Mouse (Mus musculus): ENCODE measurements around the gene Ttll3.

Ttll3 gene

GRCm38 (mm10) chr6:113377496-113378385, 11.3 kb upstream of the Ttll3 start, which contains the start of the genes Tada3 and Arpc4:
Gene Tada3, minus strand, starts transcription at chr6:113377883.
Gene Arpc4, plus strand, starts transcription at chr6:113378115.
- peak; percentile 95 for DNase-seq (ENCODE audit: low read depth, low spot score)

- DNase-seq (ENCODE audit: low read depth, low spot score): no peak
Observed at GRCm38 (mm10) chr6:113379246-113379645, 9.8 kb upstream of the Ttll3 start.

DNA sequence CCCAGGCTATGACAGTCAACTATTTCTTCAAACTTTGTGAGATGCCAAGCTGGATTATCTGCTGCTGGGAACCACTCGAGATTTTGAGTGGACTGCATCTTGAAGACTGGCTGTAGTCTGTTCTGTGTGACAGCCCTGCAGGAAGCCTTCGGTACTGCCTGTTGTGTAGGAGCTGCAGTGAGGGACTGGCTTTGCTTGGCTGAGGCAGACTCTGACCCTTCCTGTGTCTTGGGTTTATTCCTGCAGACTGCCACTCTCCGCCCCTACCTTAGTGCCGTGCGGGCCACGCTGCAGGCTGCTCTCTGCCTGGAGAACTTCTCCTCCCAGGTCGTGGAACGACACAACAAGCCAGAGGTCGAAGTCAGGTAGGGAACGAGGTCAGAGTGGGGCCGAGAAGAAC, 8.6 kb upstream of the Ttll3 start:
- DNase-seq (ENCODE audit: low read depth, low spot score): no peak

- DNase-seq (ENCODE audit: low read depth, low spot score): no peak
Observed at GRCm38 (mm10) chr6:113384351-113384927, 4.6 kb upstream of the Ttll3 start.

- no peak for DNase-seq (ENCODE audit: low read depth, low spot score)
Observed at GRCm38 (mm10) chr6:113385160-113385714, 3.8 kb upstream of the Ttll3 start.

DNA sequence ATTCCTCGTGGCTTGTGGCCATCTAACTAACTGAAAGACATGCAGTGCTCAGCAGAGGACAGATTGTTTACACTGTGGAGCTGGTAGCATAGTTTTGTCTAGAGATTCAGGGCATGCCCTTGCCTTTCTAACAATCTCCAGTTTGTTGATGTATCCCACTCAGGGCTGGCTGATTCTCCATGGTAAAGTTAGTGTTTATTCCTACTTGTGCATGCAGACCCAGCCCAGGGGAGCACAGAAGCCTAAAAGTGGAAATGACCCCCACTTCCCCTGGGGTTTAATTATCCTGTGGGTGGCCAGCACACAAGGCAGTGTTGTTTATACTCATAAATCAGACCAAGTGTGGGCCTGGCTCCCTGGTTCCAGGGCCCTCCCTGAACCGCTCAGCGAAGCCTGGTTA, 3.0 kb upstream of the Ttll3 start:
- no peak for DNase-seq (ENCODE audit: low read depth, low spot score)

DNA sequence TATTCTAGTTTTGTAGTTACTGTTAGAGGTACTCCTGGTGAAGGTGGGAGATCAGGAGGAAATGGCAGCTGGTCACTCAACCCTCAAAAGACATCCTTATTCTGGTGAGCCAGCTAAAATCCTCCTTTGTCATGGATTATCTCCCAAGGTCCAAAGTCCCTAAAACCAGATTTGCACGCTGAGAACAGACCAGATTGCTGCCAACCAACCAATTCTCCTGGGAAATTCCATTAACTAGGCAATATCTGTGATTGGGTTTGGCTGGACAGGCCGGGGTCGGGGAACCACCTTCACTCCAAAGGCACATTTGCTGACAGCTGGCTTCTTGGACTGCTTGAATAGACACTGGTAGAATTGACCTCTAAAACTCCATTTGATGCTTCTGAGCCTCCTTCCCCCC, 1.7 kb downstream of the Ttll3 start:
- no peak for DNase-seq (ENCODE audit: low read depth, low spot score)

GRCm38 (mm10) chr6:113392015-113392386, 2.9 kb downstream of the Ttll3 start:
- no peak for DNase-seq (ENCODE audit: low read depth, low spot score)

DNA sequence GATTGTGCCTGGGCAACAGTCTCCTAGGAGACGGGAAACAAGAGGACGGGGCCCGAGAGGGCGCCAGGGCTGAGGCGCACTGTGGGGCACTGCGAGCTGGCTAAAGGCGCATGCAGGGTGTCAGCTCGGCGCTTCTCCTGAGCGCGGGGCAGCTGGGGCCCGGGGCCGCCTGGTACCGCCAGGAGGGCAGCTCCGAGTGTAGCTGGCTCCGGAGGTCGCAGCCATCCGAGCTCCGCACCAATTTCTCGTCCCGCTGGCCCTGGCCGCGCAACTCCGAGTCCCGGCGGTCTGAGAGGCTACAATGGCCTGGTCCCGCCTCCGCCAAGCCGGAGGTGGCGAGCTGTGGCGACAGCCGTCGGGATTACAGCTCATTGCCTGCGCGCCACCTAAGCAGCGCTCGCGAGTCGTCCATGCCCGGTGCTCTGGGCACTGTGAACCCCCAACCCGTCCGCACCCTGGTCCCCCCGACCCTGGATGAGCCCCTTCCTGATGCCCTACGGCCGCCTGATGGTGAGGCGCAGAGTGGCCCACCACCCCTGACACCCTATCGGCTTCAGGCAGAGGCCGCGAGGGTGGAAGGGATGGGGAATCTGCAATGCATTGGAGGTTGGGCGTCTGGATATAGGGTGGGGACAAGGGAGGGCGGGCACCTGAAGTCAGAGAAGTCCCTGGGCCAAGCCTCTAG, 3.5 kb downstream of the Ttll3 start:
- DNase-seq (ENCODE audit: low read depth, low spot score): no peak

DNA sequence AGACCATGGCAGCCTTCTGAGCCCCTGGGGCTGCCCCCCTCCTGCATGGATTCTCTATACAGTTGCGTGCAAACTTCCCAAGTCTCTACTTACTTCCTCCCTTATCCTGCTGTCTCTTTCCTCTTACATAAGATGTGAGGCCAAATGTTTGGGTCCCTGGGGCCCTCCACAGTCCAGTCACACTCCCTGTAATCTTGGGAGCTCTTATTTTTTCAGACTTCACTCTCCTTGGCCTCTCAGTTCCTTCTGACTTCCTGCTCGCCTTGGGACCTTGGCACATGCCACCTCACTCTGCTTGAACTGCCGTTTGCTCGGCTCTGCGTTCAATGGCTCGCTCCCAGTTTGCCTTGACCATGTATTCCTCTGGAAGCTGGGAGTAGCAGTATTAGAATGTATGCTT, 4.9 kb downstream of the Ttll3 start:
- DNase-seq (ENCODE audit: low read depth, low spot score): no peak

DNA sequence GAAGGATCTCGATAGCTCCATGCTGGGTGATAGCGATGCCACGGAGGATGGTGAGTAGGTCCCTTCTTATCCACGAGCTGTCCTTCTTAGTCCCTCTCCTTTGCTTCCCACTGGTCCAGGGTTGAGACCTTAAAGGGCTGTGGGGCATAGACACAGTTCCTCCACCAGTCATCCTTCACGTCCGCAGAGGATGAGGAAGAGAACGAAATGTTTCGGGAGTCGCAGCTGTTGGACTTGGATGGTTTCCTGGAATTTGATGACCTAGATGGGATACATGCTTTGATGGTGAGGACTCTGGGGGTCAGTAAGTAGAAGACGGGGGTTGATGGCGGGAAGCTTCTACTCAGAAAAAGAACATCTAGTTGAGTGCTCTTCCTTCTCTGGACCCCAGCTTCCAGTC, 5.8 kb downstream of the Ttll3 start:
- DNase-seq (ENCODE audit: low read depth, low spot score): no peak

DNA sequence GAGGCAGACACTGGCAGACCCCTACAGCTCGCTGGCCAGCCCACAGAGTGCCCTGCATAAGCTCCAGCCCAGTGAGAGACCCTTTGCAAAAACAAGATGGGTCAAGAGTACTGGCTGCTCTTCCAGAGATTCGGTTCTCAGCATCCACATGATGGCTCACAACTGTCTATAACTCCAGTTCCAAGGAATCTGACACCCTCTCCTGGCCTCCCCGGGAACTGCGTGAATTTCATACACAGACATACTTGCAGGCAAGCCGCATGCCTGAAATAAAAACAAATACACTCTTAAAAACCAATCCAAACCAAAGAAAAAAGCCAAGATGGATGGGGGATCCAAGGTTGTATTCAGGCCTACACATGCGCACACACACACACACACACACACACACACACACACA, 6.4 kb downstream of the Ttll3 start:
- DNase-seq (ENCODE audit: low read depth, low spot score): no peak

GRCm38 (mm10) chr6:113396270-113397030, 7.4 kb downstream of the Ttll3 start:
- DNase-seq (ENCODE audit: low read depth, low spot score): no peak

DNA sequence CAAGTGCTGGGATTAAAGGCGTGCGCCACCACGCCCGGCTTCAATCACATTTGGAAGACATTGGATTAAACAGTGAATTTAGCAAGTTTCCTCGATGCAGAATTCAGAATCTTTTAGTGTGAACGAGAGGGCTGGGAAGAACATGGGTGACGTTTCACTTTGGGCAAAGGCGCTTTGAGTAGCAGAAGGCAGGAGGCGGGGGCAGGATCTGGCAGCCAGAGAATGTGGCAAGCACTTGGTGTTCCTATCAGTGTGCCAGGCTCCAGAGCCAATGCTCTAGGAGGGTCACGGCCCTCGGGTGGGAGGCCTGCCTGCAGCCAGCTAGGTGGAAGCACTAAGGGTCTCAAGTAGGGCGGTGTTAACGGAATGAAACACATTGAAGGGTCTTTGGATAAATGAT, 13.0 kb downstream of the Ttll3 start:
- DNase-seq (ENCODE audit: low read depth, low spot score): peak; percentile 59

- no peak for DNase-seq (ENCODE audit: low read depth, low spot score)
Observed at GRCm38 (mm10) chr6:113404649-113405448, 15.8 kb downstream of the Ttll3 start.

DNA sequence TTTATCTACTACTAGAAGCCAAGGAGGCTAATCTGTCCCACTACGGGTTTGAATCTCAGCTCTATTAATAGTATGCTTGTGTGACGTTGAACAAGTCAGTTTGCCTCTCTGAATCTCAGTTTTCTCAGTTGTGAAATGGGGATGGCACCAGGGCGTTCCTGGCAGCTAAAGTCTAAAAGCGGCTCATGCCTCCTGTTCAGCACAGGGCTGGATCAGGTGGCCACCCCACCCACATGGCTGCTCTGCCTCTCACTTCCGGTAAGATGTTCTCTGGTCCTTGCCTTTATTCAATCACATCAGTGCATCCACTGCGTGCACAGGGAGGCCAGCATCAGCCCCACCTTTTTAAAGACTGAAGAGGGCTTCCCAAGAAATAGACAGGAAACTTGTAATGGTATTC, 16.4 kb downstream of the Ttll3 start:
- DNase-seq (ENCODE audit: low read depth, low spot score): peak; percentile 81

- no peak for DNase-seq (ENCODE audit: low read depth, low spot score)
Observed at GRCm38 (mm10) chr6:113406683-113407082, 17.6 kb downstream of the Ttll3 start.

- DNase-seq (ENCODE audit: low read depth, low spot score): no peak
Observed at GRCm38 (mm10) chr6:113410001-113410400, 20.9 kb downstream of the Ttll3 start.

DNA sequence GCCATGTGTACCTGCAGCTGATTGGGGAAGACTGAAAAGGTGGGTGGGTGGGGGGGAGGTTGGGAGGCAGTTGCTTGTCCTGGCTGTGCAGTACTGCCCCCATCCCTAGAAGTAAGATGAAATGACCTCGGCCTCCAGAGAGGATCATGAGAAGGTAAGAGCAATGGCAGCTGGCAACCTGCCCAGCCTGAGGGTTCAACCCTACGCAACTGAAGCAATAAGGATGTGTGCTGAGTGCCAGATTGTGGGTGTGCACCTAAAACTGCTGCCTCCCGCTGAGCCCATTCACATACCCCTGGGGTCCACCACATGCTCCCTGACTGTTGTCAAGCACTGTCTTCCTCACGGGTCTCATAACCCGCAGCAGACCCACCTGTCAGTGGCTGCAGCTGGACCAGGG, 27.4 kb downstream of the Ttll3 start:
- no peak for DNase-seq (ENCODE audit: low read depth, low spot score)

DNA sequence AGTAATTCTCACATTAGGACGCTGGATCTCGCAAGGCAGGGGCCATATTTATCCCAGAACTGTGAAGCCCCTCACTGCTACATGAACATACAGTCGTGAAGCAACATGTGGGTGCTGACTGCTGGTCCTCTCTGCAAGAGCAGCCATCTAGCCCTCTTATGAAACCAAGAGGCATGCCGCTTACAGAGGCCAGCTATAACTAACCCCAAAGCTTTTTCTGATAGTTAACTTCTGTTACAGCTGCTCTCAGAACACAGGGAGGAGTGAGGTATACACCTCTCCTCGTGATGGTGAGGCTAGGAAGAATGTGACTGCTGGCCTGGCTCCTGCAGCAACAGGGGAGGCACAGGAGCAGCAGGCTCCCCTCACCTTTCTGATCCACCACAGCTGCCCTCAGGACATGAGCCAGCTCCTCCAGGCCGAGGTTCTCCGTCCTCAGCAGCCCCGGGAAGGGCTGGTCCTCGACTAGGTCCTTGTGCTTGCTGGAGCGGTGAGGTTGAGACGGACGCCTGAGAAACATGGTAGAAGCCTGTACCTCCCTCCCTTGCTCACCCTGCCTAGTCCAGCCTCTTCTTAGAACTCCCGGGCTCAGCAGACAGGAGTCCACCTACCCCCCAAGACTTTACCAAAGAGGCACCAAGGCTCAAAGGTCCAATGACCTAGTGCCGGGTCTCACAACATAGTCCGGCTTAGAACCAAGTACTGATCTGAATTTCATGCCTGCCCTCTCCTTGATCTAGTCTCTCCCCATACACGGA, 29.6 kb downstream of the Ttll3 start:
- DNase-seq (ENCODE audit: low read depth, low spot score): no peak

All from telencephalon, adult 2 months (tissue).